Mouse (Mus musculus): ENCODE measurements around the gene Ric3. TPM values are rescaled to one million over a fixed set of nuclear protein-coding genes. Genes with fewer than 3 reads are reported as not detected.

Gene Ric3
- polyA plus RNA-seq, 1 experiment, result not detected

- no peak overlapping the region for H3K27ac ChIP-seq (ENCODE audit: insufficient read depth, low read depth, low read length)
- H3K4me1 ChIP-seq (ENCODE audit: control insufficient read depth, insufficient read depth, low read length), result no peaks in the 10 kb centered on the region
- no peak for TF ChIP-seq POLR2A (IDR thresholded peaks at IDR 0.05; ENCODE audit: borderline replicate concordance, low read depth, low read length)
- no peak for TF ChIP-seq CTCF (IDR thresholded peaks at IDR 0.05; ENCODE audit: low read depth, low read length)
- no peak overlapping the region for H3K4me3 ChIP-seq (ENCODE audit: insufficient read depth, low read length)
Observed at GRCm38 (mm10) chr7:108985934-108986708, 97.0 kb downstream of the Ric3 start.

Other genes starting within 250 kb of the Ric3 start
- gene Olfr516, start 232.8 kb downstream of the Ric3 start, polyA plus RNA-seq (2012; ENCODE audit: insufficient read depth, insufficient read length, missing spikeins), result not detected in 2 replicates
- not detected in 2 replicates for gene Olfr517, start 211.0 kb downstream of the Ric3 start, polyA plus RNA-seq (2012; ENCODE audit: insufficient read depth, insufficient read length, missing spikeins)
- not detected in 2 replicates for gene Olfr518, start 198.3 kb downstream of the Ric3 start, polyA plus RNA-seq (2012; ENCODE audit: insufficient read depth, insufficient read length, missing spikeins)
- not detected in 2 replicates for gene Olfr519, start 188.9 kb downstream of the Ric3 start, polyA plus RNA-seq (2012; ENCODE audit: insufficient read depth, insufficient read length, missing spikeins)
- 4.8 and 4.9 TPM in 2 replicates for gene Nlrp10, start 153.2 kb downstream of the Ric3 start, polyA plus RNA-seq (2012; ENCODE audit: insufficient read depth, insufficient read length, missing spikeins)
- gene Eif3f, start 148.9 kb downstream of the Ric3 start, polyA plus RNA-seq (2012; ENCODE audit: insufficient read depth, insufficient read length, missing spikeins), result 191 and 197 TPM in 2 replicates
- 0.17 TPM in 1 of 2 replicates, not detected in the other for gene Tub, start 133.0 kb downstream of the Ric3 start, polyA plus RNA-seq (2012; ENCODE audit: insufficient read depth, insufficient read length, missing spikeins)
- not detected in 2 replicates for gene Lmo1, start 91.9 kb upstream of the Ric3 start, polyA plus RNA-seq (2012; ENCODE audit: insufficient read depth, insufficient read length, missing spikeins)

Data from bone marrow macrophage, adult 2 months (primary cell).